Mouse (Mus musculus) frontal cortex, adult (tissue): ENCODE data around the gene Jade1.

Source experiments
- ATAC-seq: cut with Nextera tagmentation; 2 replicates; pipeline ENCODE4 v1.9.2; 2017; ENCODE audit warnings: mild to moderate bottlenecking, moderate library complexity, mixed read lengths; ENCODE audit not compliant: low TSS enrichment

Jade1 gene

DNA sequence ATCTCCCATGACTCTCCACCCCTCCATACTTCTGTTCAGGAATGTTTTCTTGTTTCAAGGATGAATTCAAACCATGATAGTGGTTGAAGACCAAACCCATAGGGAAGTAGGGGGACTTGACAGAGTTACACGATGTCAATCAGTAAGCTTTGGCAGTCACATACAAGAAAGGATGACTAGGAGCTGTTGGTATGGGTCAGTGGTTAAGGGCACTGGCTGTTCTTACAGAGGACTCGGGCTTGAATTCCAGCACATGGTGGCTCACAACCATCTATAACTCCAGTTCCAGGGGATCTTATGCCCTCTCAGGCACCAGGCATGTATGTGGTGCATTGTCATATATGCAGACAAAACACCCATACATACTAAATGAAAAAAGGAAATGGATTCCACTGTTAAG is 21.7 kb downstream of the Jade1 start:
- no peak for ATAC-seq

DNA sequence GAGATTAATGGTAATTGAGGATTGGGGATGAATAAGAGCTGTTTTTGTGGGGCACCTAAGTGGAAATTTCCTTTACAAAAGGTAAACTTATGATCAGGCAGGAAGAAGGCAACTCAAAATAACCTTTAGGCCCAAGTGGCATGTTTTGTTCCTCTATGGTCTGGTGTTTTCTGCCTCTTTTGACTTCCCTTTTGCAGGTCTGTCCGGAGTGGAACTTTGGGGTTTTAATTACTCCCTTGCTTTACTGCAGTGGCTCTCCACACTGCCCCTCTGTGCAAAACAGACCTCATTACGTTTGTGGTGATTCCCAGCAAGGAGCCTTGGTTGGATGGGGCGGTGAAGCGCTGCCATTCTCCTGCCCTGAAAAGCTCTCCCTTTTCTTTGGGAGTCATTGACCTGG is 24.3 kb downstream of the Jade1 start:
- ATAC-seq, result no peak

DNA sequence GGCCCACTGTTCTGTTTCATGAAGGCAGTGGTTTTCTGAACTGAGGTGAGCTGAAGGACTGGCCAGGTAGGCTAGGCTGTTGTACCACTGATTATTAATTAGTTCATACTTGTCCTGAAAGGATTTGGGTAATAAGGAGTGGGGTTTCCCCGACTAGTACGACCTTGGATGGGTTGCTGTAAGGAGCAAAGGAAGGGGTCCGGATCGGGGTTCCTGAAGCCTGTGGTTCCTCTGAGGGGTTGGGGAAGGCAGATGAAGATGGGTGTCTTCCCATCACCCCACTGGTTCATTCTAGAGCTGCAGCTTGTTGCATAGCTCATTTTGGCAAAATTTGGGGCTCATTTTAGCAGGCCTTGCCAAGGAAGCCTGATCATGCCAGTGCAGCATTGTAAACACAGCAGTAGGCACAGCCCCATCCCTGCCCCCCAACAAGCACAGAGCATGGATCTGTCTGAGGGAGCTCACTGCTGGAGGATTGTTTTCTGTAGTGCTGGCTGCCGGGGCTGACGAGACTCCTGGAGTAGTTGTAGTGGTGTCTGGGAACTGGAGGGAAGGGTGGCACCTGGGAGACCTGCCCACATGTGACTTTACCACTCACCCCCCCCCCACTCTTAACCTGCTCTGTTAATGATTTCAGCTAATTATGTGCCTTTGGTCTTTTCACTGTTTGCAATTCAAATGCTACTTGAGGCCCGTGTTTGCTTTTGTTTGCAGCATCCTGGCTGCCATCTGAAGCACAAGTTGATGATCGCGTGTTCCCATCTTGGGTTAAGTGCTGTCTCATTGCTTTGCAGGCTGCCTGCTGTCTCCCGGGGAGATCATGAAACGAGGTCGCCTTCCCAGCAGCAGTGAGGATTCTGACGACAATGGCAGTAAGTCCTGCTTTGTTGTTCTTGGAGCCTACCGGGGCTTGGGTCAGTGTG is 25.1 kb downstream of the Jade1 start:
- peak; percentile 53 for ATAC-seq

DNA sequence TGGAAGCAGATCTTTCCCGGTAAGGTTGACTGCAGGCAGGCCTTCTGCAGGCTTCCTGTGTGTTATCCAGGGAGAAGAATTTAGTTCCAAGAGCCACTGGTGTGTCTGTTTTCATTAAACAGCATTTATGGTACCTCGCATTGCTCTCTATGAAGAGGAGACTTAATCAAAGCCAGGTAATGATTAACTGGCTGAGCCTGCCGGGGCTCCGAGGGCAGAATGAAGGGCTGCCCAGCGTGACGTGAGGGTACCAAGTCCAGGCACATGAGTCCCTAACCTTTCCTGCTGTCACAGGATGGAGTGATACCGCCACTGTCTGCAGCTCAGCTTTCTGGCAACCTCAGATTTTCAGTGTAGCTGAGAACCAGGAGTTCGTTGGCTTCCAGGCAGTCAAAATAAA is 25.9 kb downstream of the Jade1 start:
- peak; percentile 28 for ATAC-seq

DNA sequence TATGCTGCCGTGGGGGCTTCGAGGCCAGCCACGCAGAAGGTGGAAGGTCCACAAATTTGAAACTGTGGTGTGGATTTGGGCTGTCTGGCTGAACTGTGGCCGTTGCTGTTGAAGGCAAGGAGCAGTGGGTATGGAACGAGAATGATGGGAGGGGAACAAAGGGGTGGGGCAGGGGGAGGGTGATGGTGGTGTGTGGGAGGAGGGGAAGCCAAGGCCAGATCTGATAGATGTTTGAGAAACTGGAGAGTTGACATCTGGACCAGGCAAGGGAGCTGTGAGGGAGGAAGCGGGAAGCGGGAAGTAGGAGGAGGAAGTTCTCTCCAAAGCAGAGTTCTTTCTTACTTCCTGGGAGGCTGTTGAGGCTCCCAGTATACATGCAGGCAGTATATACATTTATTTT is 26.7 kb downstream of the Jade1 start:
- no peak for ATAC-seq

DNA sequence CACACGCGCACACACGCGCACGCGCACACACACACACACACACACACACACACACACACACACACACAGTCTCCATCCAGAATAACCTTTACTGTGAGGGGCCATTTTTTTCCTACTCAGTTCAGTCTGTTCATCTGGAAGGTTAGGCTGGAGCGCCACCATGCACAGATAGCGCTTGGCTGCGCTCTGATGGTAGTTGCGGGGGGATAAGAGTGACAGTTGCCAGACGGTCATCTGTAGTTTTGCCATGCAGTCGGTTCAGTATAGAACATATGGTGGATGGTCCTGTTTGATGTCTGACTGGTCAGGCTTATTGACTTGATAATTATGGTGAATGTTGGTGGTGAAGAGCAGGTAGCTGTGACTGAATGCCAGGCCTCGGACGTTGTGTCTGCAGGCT is 27.6 kb downstream of the Jade1 start:
- ATAC-seq, result no peak

DNA sequence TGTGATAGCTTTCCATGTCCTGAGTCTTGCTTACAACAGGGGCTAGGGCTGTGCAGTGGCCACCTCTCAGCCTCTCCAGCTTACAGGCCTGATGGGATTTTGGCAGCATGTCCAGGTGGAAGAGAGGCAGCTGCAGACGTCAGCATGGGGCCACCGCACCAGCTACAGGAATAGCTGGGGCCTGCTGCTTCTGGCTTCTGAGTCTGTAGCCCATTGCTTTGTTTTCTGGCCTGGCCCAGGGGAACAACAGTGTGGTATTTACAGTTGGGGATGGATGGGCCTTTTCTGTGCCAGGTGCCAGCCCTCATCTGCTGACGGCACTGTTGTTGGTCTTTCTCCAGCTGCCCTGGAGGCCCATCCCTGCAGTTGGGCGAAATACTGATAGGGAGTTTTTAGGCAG is 28.1 kb downstream of the Jade1 start:
- ATAC-seq, result 0 out of 2 replicates have a peak, but pooled peaks have one; percentile 2

DNA sequence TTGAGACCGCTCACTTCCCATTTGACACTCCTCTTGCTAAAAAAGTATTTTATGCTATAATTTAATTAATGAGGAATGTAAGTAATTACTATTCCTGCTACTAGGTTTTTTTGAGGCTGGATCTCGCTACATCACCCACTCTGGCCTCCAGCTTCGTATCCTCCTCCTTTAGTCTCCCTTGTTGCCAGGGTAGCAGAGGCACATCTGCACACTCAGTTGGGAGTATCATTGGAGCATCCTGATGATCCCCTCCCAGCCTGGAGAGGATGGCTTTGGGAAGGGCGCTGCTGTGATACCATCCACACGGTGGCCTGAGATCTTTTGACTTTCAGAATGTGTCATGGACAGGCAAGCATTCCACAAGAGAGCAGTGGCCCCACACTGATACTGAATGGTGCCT is 30.0 kb downstream of the Jade1 start:
- no peak for ATAC-seq

DNA sequence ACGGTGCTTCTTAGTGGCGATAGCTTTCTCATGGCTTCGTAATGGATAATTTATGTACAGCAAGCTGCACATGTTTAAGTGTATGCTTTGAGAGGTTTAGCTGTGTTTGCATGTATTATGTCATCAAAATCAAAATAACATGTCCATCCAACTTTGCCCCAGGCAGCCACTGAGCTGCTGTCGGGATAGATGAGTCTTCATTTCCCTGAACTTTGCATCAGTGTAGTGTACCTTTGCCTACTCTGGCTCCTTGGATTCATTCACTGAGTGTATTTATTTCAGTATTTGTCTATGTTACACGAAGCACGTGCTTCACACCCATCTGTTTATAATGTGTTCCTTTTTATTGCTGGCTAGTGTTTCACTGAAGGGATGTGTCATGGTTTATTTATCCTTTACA is 30.8 kb downstream of the Jade1 start:
- ATAC-seq, result no peak

DNA sequence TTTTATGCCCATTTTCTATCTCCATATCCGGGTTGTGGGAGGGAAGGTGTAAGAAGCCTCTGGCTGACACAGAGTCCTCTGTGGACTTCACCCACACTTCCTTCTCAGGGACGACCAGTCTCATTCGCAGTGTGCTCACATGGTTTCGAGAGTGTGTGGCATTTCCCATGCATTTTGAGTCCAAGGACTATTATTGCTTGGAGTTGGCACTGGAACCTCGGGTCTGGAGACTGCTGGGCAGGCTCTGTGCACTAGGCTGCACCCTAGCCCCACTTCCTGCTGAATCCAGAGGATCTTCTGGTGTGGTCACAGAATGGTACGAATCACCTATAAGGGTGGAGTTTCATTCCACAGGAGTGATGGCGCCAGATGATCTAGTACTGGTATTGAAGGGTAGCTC is 31.4 kb downstream of the Jade1 start:
- ATAC-seq, result peak; percentile 39

DNA sequence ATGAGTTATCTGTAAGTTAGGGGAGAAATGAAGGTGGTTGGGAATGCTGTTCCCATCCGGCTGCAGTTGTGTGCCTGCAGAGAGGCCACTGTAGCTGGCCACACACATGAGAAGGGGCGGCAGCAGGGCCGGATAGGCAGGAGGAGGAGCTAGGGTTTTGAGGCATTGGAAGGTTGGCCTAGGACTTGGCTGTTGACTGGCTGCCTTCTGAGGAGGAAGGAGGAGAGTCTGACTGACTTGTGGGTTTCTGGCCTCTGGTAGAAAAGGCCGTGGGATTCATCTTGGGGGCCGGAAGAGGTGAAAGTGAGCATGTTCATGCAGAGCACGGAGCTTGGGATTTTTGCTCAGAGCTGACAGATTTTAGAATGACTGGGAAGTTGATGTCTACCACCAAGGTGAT is 32.1 kb downstream of the Jade1 start:
- ATAC-seq, result no peak

DNA sequence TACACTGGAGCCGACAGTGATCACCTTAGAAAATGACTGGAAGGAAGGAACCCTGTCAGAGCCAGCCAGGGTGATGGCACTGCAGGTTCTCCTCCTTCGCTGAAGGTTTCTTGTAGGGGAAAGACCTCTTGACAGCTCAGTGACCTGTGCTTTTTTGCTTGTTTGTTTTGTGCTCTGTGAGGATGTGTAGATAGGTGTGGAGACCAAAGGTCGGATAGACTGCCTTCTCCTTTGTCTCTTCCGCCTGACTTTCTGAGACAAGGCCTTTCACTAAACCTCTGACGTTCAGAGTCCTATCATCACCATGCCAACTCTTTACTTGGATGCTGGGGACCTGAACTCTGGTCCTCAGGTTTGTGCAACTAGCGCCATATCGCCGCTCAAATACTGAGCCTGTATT is 33.0 kb downstream of the Jade1 start:
- ATAC-seq, result no peak

DNA sequence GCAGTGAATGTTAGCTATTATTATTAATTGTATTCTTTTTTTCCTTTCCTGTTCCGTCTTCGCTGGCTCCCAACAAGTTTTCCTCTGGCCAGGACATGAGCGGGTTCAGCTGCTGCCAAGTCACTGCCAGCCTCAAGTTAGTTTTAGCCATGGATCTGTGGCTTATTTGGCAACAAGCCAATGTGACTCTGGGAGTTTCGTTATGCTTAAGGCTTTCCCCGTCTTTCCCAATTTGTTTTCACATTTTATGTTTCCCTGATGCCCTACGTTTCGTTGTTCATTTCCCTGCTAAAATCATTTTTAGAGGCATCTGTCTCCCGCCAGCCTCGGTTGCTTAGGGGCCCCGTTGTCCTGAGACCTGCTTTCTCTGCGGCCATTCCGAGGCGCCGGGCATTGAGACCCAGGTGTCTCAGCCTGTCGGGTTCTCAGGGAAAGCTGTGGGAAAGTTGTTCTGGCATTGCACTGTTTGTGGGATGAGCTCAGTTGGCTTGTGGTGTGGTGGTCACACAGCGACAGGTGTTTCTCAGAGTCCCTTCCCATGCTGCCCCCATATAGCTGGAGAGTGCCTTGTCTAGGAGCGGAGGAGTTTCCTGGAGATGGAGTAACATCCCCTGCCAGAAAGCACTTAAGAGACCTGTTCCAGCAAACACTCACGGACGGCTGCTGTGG is 33.8 kb downstream of the Jade1 start:
- ATAC-seq, result no peak

DNA sequence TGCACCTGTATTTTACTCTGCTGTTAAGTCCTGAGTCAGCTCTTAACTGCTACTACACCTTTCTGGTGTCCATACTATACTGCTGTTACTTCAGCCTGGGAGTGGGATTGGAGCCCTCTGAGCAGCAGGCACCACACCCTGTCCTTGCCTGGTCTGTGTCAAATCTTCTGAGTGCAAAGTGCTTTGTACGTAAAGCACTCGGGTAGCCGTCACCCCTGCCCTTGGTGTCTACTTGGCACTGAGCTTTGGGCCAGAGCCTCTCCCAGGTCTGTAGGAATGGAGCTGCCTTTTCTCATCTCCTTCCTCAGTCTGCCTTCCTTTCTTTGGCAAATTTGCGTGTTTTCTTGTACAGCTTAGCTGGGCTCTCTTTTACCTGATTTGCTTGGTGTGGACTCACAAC is 34.5 kb downstream of the Jade1 start:
- no peak for ATAC-seq

DNA sequence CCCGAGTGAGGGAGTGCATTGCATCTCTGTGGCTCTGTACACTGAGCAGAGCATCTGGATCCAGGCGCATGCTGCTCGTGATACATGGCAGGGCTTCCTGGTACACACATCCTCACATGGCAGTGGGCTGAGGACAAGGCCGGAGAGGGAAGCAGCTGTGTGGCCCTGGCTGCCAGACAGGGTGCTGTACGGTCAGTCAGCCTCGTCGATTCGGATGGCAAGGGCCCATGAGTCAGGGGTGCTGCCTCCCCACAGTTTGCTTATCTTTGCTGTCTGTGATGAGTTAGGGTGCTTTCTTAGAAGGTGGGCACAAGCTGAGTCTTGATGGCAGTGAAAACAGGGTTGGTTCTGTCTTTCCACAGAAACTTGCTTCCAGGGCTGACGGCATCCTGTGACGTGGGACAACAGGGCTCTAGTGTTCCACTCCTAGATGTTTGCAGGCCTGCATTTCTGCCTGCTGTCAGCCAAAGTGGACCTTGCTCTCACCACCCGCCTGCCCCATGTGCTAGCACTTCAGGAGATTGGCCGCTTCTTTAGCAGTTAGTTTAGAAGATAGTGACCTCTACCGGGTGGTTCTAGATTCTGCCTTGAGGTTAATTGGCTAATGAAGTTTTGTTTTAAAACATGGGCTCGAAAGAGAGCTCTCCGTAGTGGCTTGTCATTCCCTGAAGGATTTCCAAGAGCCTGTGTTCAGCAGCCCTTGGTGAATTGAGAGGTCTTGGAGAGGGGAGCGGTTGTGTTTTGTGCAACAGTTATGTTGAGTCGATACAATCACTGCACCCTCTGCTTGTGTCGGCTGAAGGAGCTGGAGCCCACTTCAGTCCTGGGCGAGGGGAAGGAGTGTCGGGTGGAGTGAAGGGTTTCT is 35.4 kb downstream of the Jade1 start:
- ATAC-seq, result peak; percentile 20

DNA sequence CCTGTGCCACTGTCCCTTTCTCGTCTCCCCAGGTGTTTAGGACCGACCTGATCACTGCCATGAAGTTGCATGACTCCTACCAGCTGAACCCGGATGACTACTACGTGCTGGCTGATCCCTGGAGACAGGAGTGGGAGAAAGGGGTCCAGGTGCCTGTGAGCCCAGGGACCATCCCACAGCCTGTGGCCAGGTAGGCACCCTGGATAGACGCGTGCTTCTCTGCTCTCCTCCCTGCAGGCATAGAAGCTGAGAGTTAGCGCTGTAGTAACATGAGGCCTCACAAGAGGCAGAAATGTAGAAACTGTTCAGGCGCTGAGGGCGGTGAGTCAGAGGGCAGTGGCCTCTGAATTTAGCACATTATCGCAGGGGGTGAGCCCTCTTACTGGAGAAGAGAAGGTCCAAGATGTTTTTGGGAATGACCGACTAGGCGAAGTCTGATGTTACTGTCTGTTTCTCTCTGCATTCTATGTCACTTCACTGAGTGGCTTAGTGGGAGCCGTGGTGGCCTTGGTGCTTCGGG is 36.2 kb downstream of the Jade1 start:
- ATAC-seq, result no peak

DNA sequence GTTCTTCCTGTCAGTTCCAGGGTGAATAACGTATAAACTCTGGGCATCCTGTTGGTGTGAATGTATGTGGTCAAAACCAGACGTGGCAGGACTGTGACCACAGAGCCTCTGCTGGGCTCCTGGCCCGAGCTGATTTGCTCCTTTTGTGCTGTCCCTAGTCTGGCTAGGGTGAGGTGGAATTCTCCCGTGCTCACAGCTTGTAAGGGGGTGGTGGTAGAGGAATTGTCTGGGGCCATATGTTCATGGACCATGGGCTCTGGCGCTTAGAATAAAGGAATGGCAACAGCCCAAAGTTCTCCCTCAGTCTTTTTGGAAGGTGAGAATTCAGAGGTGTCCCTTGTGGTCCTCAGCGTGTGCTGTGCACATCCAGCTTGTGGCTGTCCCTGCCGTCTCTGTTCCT is 37.3 kb downstream of the Jade1 start:
- ATAC-seq, result peak; percentile 62

DNA sequence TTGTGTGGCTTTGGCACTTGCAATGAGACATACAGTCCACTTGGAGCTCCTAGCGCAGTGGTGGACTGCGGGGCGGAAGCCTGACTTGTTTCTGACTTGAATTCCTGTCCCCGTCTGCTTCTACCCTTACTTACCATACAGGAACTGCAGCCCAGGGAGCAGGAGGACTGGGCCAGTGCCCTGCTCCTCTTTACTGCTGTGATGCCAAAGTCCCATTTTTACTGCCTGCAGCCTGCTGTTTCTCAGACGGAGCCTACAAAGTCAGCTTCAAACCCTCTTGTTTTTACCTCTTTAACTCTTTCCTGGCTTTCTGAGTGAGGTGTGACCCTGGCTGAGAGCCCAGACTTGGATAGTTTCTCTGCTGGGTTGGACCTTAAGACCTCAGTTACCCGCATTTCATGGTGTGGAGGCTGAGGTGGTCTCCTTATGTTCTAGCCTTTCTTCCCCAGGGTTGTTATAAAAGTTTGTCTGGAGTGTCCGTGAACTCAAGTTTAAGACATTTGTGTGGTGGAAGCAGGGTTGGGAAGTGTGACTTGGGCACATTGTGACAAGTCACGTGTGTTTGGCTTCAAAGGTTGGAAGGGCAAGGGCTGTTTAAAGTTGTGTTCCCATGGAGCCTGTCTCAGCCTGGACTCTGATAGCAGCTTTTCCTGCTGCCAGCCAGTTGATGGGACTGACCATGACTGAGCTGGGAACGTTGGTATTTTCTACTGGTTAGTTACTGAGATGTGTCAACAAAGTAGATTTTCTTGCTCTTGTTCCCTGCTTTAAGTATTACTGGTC is 38.8 kb downstream of the Jade1 start:
- ATAC-seq, result no peak

DNA sequence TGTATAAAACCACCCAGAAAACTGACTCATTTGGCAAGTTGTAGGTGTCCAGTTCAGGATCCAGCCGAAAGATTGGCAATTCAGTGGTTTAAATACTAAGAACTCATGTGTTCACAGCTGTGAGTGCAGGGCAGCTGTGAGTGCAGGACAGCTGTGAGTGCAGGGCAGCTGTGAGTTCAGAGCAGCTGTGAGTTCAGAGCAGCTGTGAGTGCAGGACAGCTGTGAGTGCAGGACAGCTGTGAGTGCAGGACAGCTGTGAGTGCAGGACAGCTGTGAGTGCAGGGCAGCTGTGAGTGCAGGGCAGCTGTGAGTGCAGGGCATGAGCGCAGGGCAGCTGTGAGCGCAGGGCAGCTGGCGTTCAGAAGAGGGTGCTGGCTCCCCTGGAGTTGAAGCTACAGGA is 39.5 kb downstream of the Jade1 start:
- no peak for ATAC-seq

DNA sequence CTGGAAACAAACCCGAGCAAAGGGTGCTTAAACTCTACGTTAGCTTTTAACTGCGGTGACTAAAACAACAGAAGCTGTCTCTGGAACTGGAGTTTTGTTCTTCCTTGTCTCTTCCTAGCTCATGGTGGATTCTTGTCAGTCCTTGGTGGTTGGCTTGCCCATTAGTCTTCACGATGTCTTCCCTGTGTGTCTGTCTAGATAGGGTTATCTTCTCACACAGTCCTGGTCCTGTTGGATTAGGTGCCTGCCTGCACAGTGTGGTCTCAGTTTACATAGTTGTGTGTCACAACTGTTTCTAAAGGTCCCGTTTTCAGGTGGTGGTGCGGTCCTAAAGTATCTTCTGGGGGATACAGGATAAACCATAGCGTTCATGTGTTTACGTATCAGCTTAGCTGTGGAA is 41.5 kb downstream of the Jade1 start:
- ATAC-seq, result no peak

DNA sequence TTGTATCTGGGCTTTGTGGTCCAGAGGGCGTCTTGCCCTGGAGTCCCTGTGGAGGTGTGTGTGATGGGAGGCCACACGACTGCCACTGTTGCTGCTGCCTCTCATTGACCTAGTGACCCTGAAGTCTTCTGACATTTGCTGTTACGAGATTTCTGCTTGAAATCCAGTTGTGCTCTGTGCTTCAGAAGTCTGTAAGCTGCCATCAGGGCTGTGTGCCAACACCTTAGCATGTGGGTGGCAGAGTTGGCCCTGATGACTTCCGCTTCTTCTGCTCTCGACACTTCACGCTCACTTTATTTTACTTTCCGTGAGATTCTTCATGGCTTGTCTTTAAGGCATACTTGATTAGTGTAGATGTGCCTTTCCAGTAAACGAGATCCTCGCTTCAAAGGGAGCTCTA is 42.9 kb downstream of the Jade1 start:
- ATAC-seq, result peak; percentile 25; the same call in 1 of the 2 replicates
